Mouse (Mus musculus): ENCODE results near the gene Tom1l1.

GRCm38 (mm10) chr11:90603066-90603465 lies 85.1 kb downstream of the Tom1l1 start:
- TF ChIP-seq CTCF (IDR thresholded peaks at IDR 0.05; ENCODE audit: insufficient read depth, low read length) (no peak), POLR2A (IDR thresholded peaks at IDR 0.05; ENCODE audit: borderline replicate concordance, extremely low read depth, low read depth, low read length) (no peak)

Data from lung, adult 2 months (tissue).